Mouse (Mus musculus): ENCODE measurements around the gene Gfer. TPM values are rescaled to one million over a fixed set of nuclear protein-coding genes. Genes with fewer than 3 reads are reported as not detected.

Gene Gfer
- polyA plus RNA-seq, 1 experiment, result 144 TPM

GRCm38 (mm10) chr17:24692385-24692784 is 3.6 kb downstream of the Gfer start:
- H3K27ac ChIP-seq (ENCODE audit: control insufficient read depth, insufficient read depth, low read depth, low read length), result no peak overlapping the region
- no peak overlapping the region for H3K4me3 ChIP-seq (ENCODE audit: control insufficient read depth, low read depth, low read length)
- no peaks in the 10 kb centered on the region for H3K27me3 ChIP-seq (ENCODE audit: control insufficient read depth, insufficient read depth, low read length)
- H3K36me3 ChIP-seq (ENCODE audit: control insufficient read depth, insufficient read depth, low read length), result no peaks in the 10 kb centered on the region
- TF ChIP-seq CTCF (IDR thresholded peaks at IDR 0.05; ENCODE audit: control insufficient read depth, insufficient read depth, insufficient replicate concordance, low read depth, low read length) (no peak), POLR2A (IDR thresholded peaks at IDR 0.05; ENCODE audit: control insufficient read depth, low read depth, low read length) (no peak)
- peaks cover 17% of the 10 kb centered on the region for H3K4me1 ChIP-seq (ENCODE audit: control insufficient read depth, insufficient read depth, low read length)

DNA sequence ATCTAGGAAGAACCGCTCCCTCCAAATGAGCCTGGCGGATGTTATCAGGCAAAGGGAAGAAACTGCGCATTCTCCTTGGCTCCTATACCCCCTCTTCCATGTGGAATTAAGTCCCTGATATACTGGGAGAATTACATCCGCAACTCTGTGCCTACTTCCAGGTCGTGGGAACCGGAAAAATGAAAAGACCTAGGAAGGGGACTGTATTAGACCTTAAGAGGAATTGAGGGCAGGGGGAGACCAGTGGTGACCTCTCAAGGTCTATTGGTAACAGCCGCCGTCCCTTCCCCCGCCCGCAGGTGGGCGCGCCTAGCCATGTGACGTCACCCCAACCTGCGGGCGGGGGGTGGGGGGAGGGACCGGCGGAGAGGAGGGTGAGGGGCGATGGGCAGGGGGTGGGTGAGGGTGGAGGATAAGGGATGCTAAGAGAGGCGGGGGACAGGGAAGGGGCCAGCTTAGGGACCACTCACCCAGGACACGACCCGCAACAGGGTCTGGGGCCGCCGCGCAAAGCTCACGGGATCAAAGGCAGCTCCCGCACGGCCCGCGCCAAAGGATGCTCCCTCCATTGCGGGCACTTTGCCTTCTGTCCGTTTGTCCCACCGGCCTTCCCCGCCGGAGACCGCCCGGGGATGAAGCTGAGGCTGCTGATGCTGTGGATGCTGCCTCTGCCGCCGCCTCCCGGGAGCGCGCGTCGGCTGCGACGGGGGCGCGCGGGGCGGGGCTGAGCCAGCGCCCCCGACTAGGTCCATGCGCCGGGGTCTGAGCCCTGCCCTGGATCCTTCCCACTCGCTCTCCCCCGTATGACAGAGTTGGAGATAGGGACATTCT is 6.5 kb downstream of the Gfer start, which contains the start of gene Syngr3:
Gene Syngr3, minus strand, starts transcription at position 705 of the 831 bp plus-strand sequence.
- Histone ChIP-seq H3K27me3 (ENCODE audit: control insufficient read depth, insufficient read depth, low read length) (no peaks in the 10 kb centered on the region), H3K4me1 (ENCODE audit: control insufficient read depth, insufficient read depth, low read length) (peaks cover 23% of the 10 kb centered on the region), H3K36me3 (ENCODE audit: control insufficient read depth, insufficient read depth, low read length) (no peaks in the 10 kb centered on the region), H3K27ac (ENCODE audit: control insufficient read depth, insufficient read depth, low read depth, low read length) (no peak within 1 kb of the TSS), H3K4me3 (ENCODE audit: control insufficient read depth, low read depth, low read length) (peak within 1 kb of the TSS; percentile 78)
- TF ChIP-seq POLR2A (IDR thresholded peaks at IDR 0.05; ENCODE audit: control insufficient read depth, low read depth, low read length) (no peak), CTCF (IDR thresholded peaks at IDR 0.05; ENCODE audit: control insufficient read depth, insufficient read depth, insufficient replicate concordance, low read depth, low read length) (no peak)

DNA sequence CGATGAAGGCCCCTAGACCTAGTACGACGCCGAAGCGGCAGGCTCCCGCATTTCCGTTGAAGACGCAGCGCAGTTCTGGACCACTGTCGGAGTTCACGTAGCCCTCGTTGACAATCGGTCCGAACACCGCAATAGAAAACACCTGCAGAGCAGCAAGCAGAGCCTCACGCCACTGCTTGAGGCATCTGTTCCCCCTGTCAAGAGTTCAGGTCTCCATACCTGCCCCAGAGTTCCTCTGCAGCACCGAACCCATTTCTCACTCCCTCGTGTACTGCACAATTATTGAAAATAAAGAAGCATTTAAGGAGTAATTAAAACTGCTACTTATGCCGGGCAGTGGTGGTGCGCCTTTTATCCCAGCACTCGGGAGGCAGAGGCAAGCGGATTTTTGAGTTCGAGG is 8.4 kb downstream of the Gfer start:
- peaks cover 23% of the 10 kb centered on the region for H3K4me1 ChIP-seq (ENCODE audit: control insufficient read depth, insufficient read depth, low read length)
- no peaks in the 10 kb centered on the region for H3K27me3 ChIP-seq (ENCODE audit: control insufficient read depth, insufficient read depth, low read length)
- H3K36me3 ChIP-seq (ENCODE audit: control insufficient read depth, insufficient read depth, low read length), result no peaks in the 10 kb centered on the region
- H3K4me3 ChIP-seq (ENCODE audit: control insufficient read depth, low read depth, low read length), result peak overlapping the region; percentile 76
- no peak overlapping the region for H3K27ac ChIP-seq (ENCODE audit: control insufficient read depth, insufficient read depth, low read depth, low read length)
- TF ChIP-seq CTCF (IDR thresholded peaks at IDR 0.05; ENCODE audit: control insufficient read depth, insufficient read depth, insufficient replicate concordance, low read depth, low read length) (no peak), POLR2A (IDR thresholded peaks at IDR 0.05; ENCODE audit: control insufficient read depth, low read depth, low read length) (no peak)

GRCm38 (mm10) chr17:24687146-24687595 is 8.8 kb downstream of the Gfer start:
- Histone ChIP-seq H3K4me3 (ENCODE audit: control insufficient read depth, low read depth, low read length) (peak overlapping the region; percentile 76), H3K27ac (ENCODE audit: control insufficient read depth, insufficient read depth, low read depth, low read length) (no peak overlapping the region), H3K27me3 (ENCODE audit: control insufficient read depth, insufficient read depth, low read length) (no peaks in the 10 kb centered on the region), H3K36me3 (ENCODE audit: control insufficient read depth, insufficient read depth, low read length) (no peaks in the 10 kb centered on the region), H3K4me1 (ENCODE audit: control insufficient read depth, insufficient read depth, low read length) (peaks cover 23% of the 10 kb centered on the region)
- TF ChIP-seq CTCF (IDR thresholded peaks at IDR 0.05; ENCODE audit: control insufficient read depth, insufficient read depth, insufficient replicate concordance, low read depth, low read length) (no peak; the same call in 1 of the 2 replicates), POLR2A (IDR thresholded peaks at IDR 0.05; ENCODE audit: control insufficient read depth, low read depth, low read length) (no peak)

- peaks cover 23% of the 10 kb centered on the region for H3K4me1 ChIP-seq (ENCODE audit: control insufficient read depth, insufficient read depth, low read length)
- no peak for TF ChIP-seq POLR2A (IDR thresholded peaks at IDR 0.05; ENCODE audit: control insufficient read depth, low read depth, low read length)
- TF ChIP-seq CTCF (IDR thresholded peaks at IDR 0.05; ENCODE audit: control insufficient read depth, insufficient read depth, insufficient replicate concordance, low read depth, low read length), result no peak
- H3K27me3 ChIP-seq (ENCODE audit: control insufficient read depth, insufficient read depth, low read length), result no peaks in the 10 kb centered on the region
- no peak overlapping the region for H3K27ac ChIP-seq (ENCODE audit: control insufficient read depth, insufficient read depth, low read depth, low read length)
- no peaks in the 10 kb centered on the region for H3K36me3 ChIP-seq (ENCODE audit: control insufficient read depth, insufficient read depth, low read length)
- peak overlapping the region; percentile 49; the same call in 1 of the 2 replicates for H3K4me3 ChIP-seq (ENCODE audit: control insufficient read depth, low read depth, low read length)
Observed at GRCm38 (mm10) chr17:24686514-24686913, 9.4 kb downstream of the Gfer start.

GRCm38 (mm10) chr17:24677500-24678080 is 18.4 kb downstream of the Gfer start:
- TF ChIP-seq POLR2A (IDR thresholded peaks at IDR 0.05; ENCODE audit: control insufficient read depth, low read depth, low read length), result no peak
- TF ChIP-seq CTCF (IDR thresholded peaks at IDR 0.05; ENCODE audit: control insufficient read depth, insufficient read depth, insufficient replicate concordance, low read depth, low read length), result no peak
- Histone ChIP-seq H3K27me3 (ENCODE audit: control insufficient read depth, insufficient read depth, low read length) (no peaks in the 10 kb centered on the region), H3K4me3 (ENCODE audit: control insufficient read depth, low read depth, low read length) (no peak overlapping the region), H3K4me1 (ENCODE audit: control insufficient read depth, insufficient read depth, low read length) (peaks cover 4% of the 10 kb centered on the region), H3K36me3 (ENCODE audit: control insufficient read depth, insufficient read depth, low read length) (no peaks in the 10 kb centered on the region; the same call in none of the 2 replicates), H3K27ac (ENCODE audit: control insufficient read depth, insufficient read depth, low read depth, low read length) (no peak overlapping the region)

DNA sequence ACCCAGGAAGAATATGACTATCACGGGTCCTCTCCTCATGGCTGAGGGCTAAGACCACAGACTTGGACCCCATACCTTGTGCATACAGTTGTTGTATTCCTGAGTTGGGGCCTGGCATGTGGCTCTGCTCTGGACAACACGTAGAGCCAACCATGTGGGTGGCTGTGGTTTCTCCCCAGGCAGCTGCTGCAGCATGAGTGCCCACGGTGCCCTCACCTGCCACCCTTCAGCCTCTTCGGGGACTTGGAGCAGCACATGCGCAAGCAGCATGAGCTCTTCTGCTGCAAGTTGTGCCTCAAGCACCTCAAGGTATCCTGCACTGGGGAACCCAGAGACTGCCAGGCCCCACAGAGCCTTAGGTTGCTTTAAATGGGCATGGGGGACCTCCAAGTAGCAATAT is 19.1 kb downstream of the Gfer start:
- Histone ChIP-seq H3K4me1 (ENCODE audit: control insufficient read depth, insufficient read depth, low read length) (peaks cover 4% of the 10 kb centered on the region), H3K4me3 (ENCODE audit: control insufficient read depth, low read depth, low read length) (no peak overlapping the region), H3K27me3 (ENCODE audit: control insufficient read depth, insufficient read depth, low read length) (no peaks in the 10 kb centered on the region), H3K27ac (ENCODE audit: control insufficient read depth, insufficient read depth, low read depth, low read length) (no peak overlapping the region), H3K36me3 (ENCODE audit: control insufficient read depth, insufficient read depth, low read length) (no peaks in the 10 kb centered on the region; the same call in none of the 2 replicates)
- TF ChIP-seq CTCF (IDR thresholded peaks at IDR 0.05; ENCODE audit: control insufficient read depth, insufficient read depth, insufficient replicate concordance, low read depth, low read length) (no peak), POLR2A (IDR thresholded peaks at IDR 0.05; ENCODE audit: control insufficient read depth, low read depth, low read length) (no peak)
